8 mouse cellular contexts compared by ENCODE assay signal in genomic region chr8:70223341-70223740, GRCm38 (mm10). TPM values are rescaled to one million over a fixed set of nuclear protein-coding genes. Genes with fewer than 3 reads are reported as not detected.
DNase-seq lines count a peak whose midpoint lies in the region; ATAC-seq and TF ChIP-seq lines count a peak whose summit lies in the region.
"Had no signal": no experiment of that assay in that cellular context is flagged by ENCODE, and none has a peak within 500 bp of the region (broad histone marks: within the 10 kb centered on the region; RNA-seq: fewer than 3 reads in every experiment).

No protein-coding gene starts in this region.

- H3K27ac ChIP-seq in ES-Bruce4 (ENCODE audit: insufficient read depth, low read length), result no peak overlapping the region
- H3K27ac ChIP-seq in lung, embryonic 14.5 days (ENCODE audit: low read depth), result no peak overlapping the region
- H3K27ac ChIP-seq: embryonic facial prominence, embryonic 12.5 days had no signal

- H3K4me2 ChIP-seq in lung, embryonic 14.5 days, result no peak overlapping the region
- H3K4me2 ChIP-seq: embryonic facial prominence, embryonic 12.5 days had no signal

- H3K27me3 ChIP-seq in ES-Bruce4 (ENCODE audit: control insufficient read depth, insufficient read depth, low read length, poor library complexity, severe bottlenecking), result no peaks in the 10 kb centered on the region
- H3K27me3 ChIP-seq in lung, embryonic 14.5 days (ENCODE audit: insufficient read depth, low read length), result no peaks in the 10 kb centered on the region
- H3K27me3 ChIP-seq: embryonic facial prominence, embryonic 12.5 days had no signal

- DNase-seq in layer of hippocampus, postnatal 10 days (ENCODE audit: low spot score in 2 of 2), result peak; percentile 53 to 60
- DNase-seq in layer of hippocampus, adult 18-20 months (ENCODE audit: low spot score in 2 of 2), result no peak
- peak; percentile 71 for DNase-seq in adrenal gland, postnatal 14 days
- peak; percentile 62 for DNase-seq in gastrocnemius, postnatal 14 days
- DNase-seq in lung, embryonic 14.5 days, result peak; percentile 36
- no peak for DNase-seq in urinary bladder, postnatal 4 days (ENCODE audit: low spot score in 2 of 2)

- H3K4me1 ChIP-seq in ES-Bruce4 (ENCODE audit: control insufficient read depth, insufficient read depth, low read length), result no peaks in the 10 kb centered on the region
- no peaks in the 10 kb centered on the region for H3K4me1 ChIP-seq in lung, embryonic 14.5 days (ENCODE audit: insufficient read depth)
- H3K4me1 ChIP-seq: embryonic facial prominence, embryonic 12.5 days had no signal

- TF ChIP-seq CTCF in ES-Bruce4 (IDR thresholded peaks at IDR 0.05; ENCODE audit: low read depth, low read length), result peak; percentile 68
- peak; percentile 67 for TF ChIP-seq CTCF in lung, embryonic 14.5 days (IDR thresholded peaks at IDR 0.05; ENCODE audit: low read depth)

- no peaks in the 10 kb centered on the region for H3K9me3 ChIP-seq in ES-Bruce4 (replicated peaks; ENCODE audit: control insufficient read depth, insufficient read depth, low read length, poor library complexity, severe bottlenecking)
- H3K9me3 ChIP-seq in lung, embryonic 14.5 days (ENCODE audit: low read depth, low read length), result no peaks in the 10 kb centered on the region
- H3K9me3 ChIP-seq: embryonic facial prominence, embryonic 12.5 days had no signal

- H3K9ac ChIP-seq in ES-Bruce4 (ENCODE audit: low read depth, poor library complexity, severe bottlenecking), result no peak overlapping the region
- H3K9ac ChIP-seq in lung, embryonic 14.5 days, result no peak overlapping the region
- H3K9ac ChIP-seq: embryonic facial prominence, embryonic 12.5 days had no signal

- TF ChIP-seq EP300 in ES-Bruce4 (IDR thresholded peaks at IDR 0.05; ENCODE audit: insufficient read depth, low read depth, low read length), result no peak

- TF ChIP-seq POLR2A in ES-Bruce4 (IDR thresholded peaks at IDR 0.05; ENCODE audit: insufficient read depth, low read length), result no peak

- no peak overlapping the region for H3K4me3 ChIP-seq in ES-Bruce4 (ENCODE audit: low read depth, low read length)
- no peak overlapping the region for H3K4me3 ChIP-seq in lung, embryonic 14.5 days (ENCODE audit: low read depth, low read length)
- H3K4me3 ChIP-seq: embryonic facial prominence, embryonic 12.5 days had no signal

- no peak for ATAC-seq in lung, embryonic 14.5 days (ENCODE audit: insufficient read depth)

- intact Hi-C loops in gastrocnemius, postnatal 14 days (cut with DNase I; ENCODE audit: low total_unique reads), result loop anchor here (5.0 kb wide), 1 partner anchor 46 kb away; no protein-coding TSS in a partner anchor

- no peaks in the 10 kb centered on the region for H3K36me3 ChIP-seq in ES-Bruce4 (ENCODE audit: control insufficient read depth, insufficient read depth, low read length, poor library complexity, severe bottlenecking)
- peaks cover 41% of the 10 kb centered on the region; the same call in 1 of the 2 replicates for H3K36me3 ChIP-seq in lung, embryonic 14.5 days (ENCODE audit: insufficient read depth)

- WGBS in lung, embryonic 14.5 days, result 48% methylated on average over 6 of the region's 6 CpGs

RNA-seq across cellular contexts. Expression of gene Sugp2, which starts 10.7 kb away (rescaled TPM):
- total RNA-seq in layer of hippocampus, postnatal 10 days (2021), result 100 to 1,000 TPM; 128 to 138 TPM
- 100 to 1,000 TPM; 112 to 123 TPM for total RNA-seq in layer of hippocampus, adult 18-20 months (2021)
- 46.0 and 47.2 TPM in 2 replicates for polyA plus RNA-seq in ES-Bruce4 (2011; ENCODE audit: insufficient read depth, insufficient read length, low read depth, missing spikeins)
- 30.9 and 31.5 TPM in 2 replicates for total RNA-seq in adrenal gland, postnatal 14 days (2021)
- 10 to 100 TPM; 42.3 to 44.1 TPM for total RNA-seq in gastrocnemius, postnatal 14 days (2021)
- polyA plus RNA-seq in lung, embryonic 14.5 days (2014; fragmentation: Nextera tagmentation; extraction: Ambion mirVana), result 33.4 and 33.5 TPM in 2 replicates

RNA-seq across cellular contexts. Expression of gene Armc6, which starts 10.9 kb away (rescaled TPM):
- 10 to 100 TPM; 88.5 to 90.7 TPM for total RNA-seq in layer of hippocampus, postnatal 10 days (2021)
- total RNA-seq in layer of hippocampus, adult 18-20 months (2021), result 10 to 100 TPM; 41.2 to 41.4 TPM
- polyA plus RNA-seq in ES-Bruce4 (2011; ENCODE audit: insufficient read depth, insufficient read length, low read depth, missing spikeins), result 5.7 and 11.8 TPM in 2 replicates
- 11.3 and 13.4 TPM in 2 replicates for total RNA-seq in adrenal gland, postnatal 14 days (2021)
- 1 to 10 TPM; 6.5 to 9.9 TPM for total RNA-seq in gastrocnemius, postnatal 14 days (2021)
- 27.8 and 28.6 TPM in 2 replicates for polyA plus RNA-seq in lung, embryonic 14.5 days (2014; fragmentation: Nextera tagmentation; extraction: Ambion mirVana)

RNA-seq across cellular contexts. Expression of gene Slc25a42, which starts 11.2 kb away (rescaled TPM):
- 10 to 100 TPM; 27.9 to 28.8 TPM for total RNA-seq in layer of hippocampus, postnatal 10 days (2021)
- total RNA-seq in layer of hippocampus, adult 18-20 months (2021), result 10 to 100 TPM; 39.3 to 41.8 TPM
- polyA plus RNA-seq in ES-Bruce4 (2011; ENCODE audit: insufficient read depth, insufficient read length, low read depth, missing spikeins), result 7.8 and 9.3 TPM in 2 replicates
- 132 and 144 TPM in 2 replicates for total RNA-seq in adrenal gland, postnatal 14 days (2021)
- total RNA-seq in gastrocnemius, postnatal 14 days (2021), result 10 to 100 TPM; 25.5 to 29.2 TPM
- 2.9 and 3.2 TPM in 2 replicates for polyA plus RNA-seq in lung, embryonic 14.5 days (2014; fragmentation: Nextera tagmentation; extraction: Ambion mirVana)

RNA-seq across cellular contexts. Expression of gene Tmem161a, which starts 51.2 kb away (rescaled TPM):
- total RNA-seq in layer of hippocampus, postnatal 10 days (2021), result 10 to 100 TPM; 52.3 to 54.7 TPM
- total RNA-seq in layer of hippocampus, adult 18-20 months (2021), result 10 to 100 TPM; 49.9 to 50.3 TPM
- 36.5 and 43.1 TPM in 2 replicates for polyA plus RNA-seq in ES-Bruce4 (2011; ENCODE audit: insufficient read depth, insufficient read length, low read depth, missing spikeins)
- 48.9 and 50.7 TPM in 2 replicates for total RNA-seq in adrenal gland, postnatal 14 days (2021)
- total RNA-seq in gastrocnemius, postnatal 14 days (2021), result 10 to 100 TPM; 76.0 to 78.1 TPM
- polyA plus RNA-seq in lung, embryonic 14.5 days (2014; fragmentation: Nextera tagmentation; extraction: Ambion mirVana), result 49.1 and 50.5 TPM in 2 replicates

RNA-seq across cellular contexts. Expression of gene Homer3, which starts 59.3 kb away (rescaled TPM):
- 10 to 100 TPM; 45.7 to 47.0 TPM for total RNA-seq in layer of hippocampus, postnatal 10 days (2021)
- 10 to 100 TPM; 71.9 to 76.0 TPM for total RNA-seq in layer of hippocampus, adult 18-20 months (2021)
- polyA plus RNA-seq in ES-Bruce4 (2011; ENCODE audit: insufficient read depth, insufficient read length, low read depth, missing spikeins), result 37.9 and 40.0 TPM in 2 replicates
- 21.3 and 25.0 TPM in 2 replicates for total RNA-seq in adrenal gland, postnatal 14 days (2021)
- total RNA-seq in gastrocnemius, postnatal 14 days (2021), result 1 to 10 TPM; 8.5 to 8.7 TPM
- polyA plus RNA-seq in lung, embryonic 14.5 days (2014; fragmentation: Nextera tagmentation; extraction: Ambion mirVana), result 66.4 and 77.9 TPM in 2 replicates

Comparison
In these comparisons a context has a peak if more than half of its experiments do, and no peak if none do; other contexts are left out.
1. DNase-seq: peak in layer of hippocampus, postnatal 10 days (2 of 2), adrenal gland, postnatal 14 days (single experiment), gastrocnemius, postnatal 14 days (single experiment) and lung, embryonic 14.5 days (single experiment); none in layer of hippocampus, adult 18-20 months (0 of 2) and urinary bladder, postnatal 4 days (0 of 2).